Mouse (Mus musculus) kidney, adult 2 months (tissue): ENCODE measurements around the gene Pptc7. TPM values are rescaled to one million over a fixed set of nuclear protein-coding genes. Genes with fewer than 3 reads are reported as not detected.
"Not testable (repeated sequence)": the region's sequence is repeated elsewhere in the genome, so short reads cannot be mapped to it uniquely, and the experiment has no call there.

Source experiments
- DNase-seq: peaks from one replicate; pipeline ENCODE4 v3.0.0; 2021
- H3K27ac ChIP-seq: fragments of 200-500 bp; 2 replicates; pipeline ENCODE4 v1.5.1; 2012; ENCODE audit warnings: low read depth, low read length, control low read depth, inconsistent platforms; ENCODE audit not compliant: insufficient read depth
- H3K27me3 ChIP-seq: fragments of 200-500 bp; replicated peaks from 2 replicates; pipeline ENCODE4 v1.6.1; 2012; ENCODE audit warnings: mild to moderate bottlenecking, moderate library complexity, low read length, inconsistent platforms; ENCODE audit not compliant: control insufficient read depth, insufficient read depth
- H3K36me3 ChIP-seq: fragments of 200-500 bp; 2 replicates; pipeline ENCODE4 v1.6.1; 2012; ENCODE audit warnings: mild to moderate bottlenecking, moderate library complexity, low read length, inconsistent platforms; ENCODE audit not compliant: control insufficient read depth, insufficient read depth
- H3K4me1 ChIP-seq: fragments of 200-500 bp; 2 replicates; pipeline ENCODE4 v1.6.1; 2011; ENCODE audit warnings: low read length; ENCODE audit not compliant: control insufficient read depth, insufficient read depth
- H3K4me3 ChIP-seq: fragments of 200-500 bp; 2 replicates; pipeline ENCODE4 v1.5.1; 2011; ENCODE audit warnings: mild to moderate bottlenecking, low read depth, low read length, control low read depth; ENCODE audit not compliant: insufficient read depth
- CTCF ChIP-seq: fragments of 200-500 bp; conservative IDR thresholded peaks from 2 replicates; pipeline ENCODE4 v1.5.1; 2011; ENCODE audit warnings: low read depth, mild to moderate bottlenecking, control low read depth, low read length, moderate library complexity, mixed read lengths; ENCODE audit not compliant: insufficient read depth, insufficient read length
- POLR2A ChIP-seq: fragments of 200-500 bp; IDR thresholded peaks from one replicate; pipeline ENCODE4 v1.6.1; 2011; ENCODE audit warnings: low read depth, low read length, control low read depth
- WGBS: fragments of 180-500 bp; shearing (Covaris S2); methylation state at CpG from one replicate; pipeline ENCODE4 v1.1.7; 2018; 5-methylcytosine and 5-hydroxymethylcytosine counted together
- polyA plus RNA-seq: library from polyadenylated mRNA; depleted of rRNA; stranded (reverse); fragments of >200 nt; gene quantifications from 2 replicates; pipeline ENCODE4 v1.2.3, GENCODE M21; 2012

Gene Pptc7
- polyA plus RNA-seq, 1 experiment = 28.8 TPM

DNA sequence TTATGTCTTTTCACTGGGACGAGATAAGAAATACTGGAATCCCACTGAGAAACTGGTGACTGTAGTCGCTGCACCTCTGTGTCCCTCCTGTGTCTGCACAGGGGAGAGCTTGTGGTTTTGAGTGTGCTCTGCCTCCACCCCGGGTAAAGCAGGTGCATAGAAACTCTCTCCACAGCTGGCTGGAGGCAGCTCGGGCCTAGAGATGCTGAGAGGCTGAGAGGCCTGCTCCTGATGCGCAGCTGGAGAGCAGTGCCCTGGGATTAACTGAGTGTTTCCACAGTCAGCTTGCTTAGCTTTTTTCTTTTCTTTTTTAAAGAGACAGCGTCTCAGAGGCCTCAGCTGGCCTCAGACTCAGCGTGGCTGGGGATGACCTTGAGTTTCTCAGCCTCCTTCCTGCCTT, 27.5 kb downstream of the Pptc7 start:
- Histone ChIP-seq H3K4me1 (peaks cover 34% of the 10 kb centered on the region), H3K27ac (peak overlapping the region; percentile 2; the same call in 1 of the 2 replicates), H3K36me3 (no peaks in the 10 kb centered on the region)

DNA sequence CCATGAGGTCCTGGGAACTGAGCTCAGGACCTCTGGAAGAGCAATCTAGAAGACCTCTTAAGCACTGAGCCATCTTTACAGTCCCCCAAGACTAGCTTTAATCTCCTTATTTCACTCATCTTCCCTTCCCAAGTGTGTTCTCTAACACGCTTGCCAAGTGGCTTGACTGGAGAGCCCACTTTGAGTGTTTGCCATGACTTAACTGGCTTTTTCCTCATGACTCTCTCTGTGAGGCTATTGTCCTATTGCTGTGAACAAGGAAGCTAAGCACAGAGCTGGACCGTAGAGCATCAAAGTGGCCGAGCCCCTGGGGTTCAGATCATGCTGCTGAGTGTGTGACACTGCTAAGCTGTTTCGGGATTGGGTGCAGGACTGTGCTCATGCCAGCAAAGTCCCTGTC, 28.2 kb downstream of the Pptc7 start:
- Histone ChIP-seq H3K27ac (peak overlapping the region; percentile 21; the same call in 1 of the 2 replicates), H3K4me1 (peaks cover 41% of the 10 kb centered on the region), H3K36me3 (no peaks in the 10 kb centered on the region), H3K4me3 (no peak overlapping the region), H3K27me3 (no peaks in the 10 kb centered on the region)
- DNase-seq = no peak
- TF ChIP-seq POLR2A (no peak), CTCF (no peak)
- 72% methylated on average over 4 of the region's 4 CpGs for WGBS

More for the DNA sequence above, 27.5 kb downstream of the Pptc7 start:
- Histone ChIP-seq H3K4me3 (no peak overlapping the region), H3K27me3 (no peaks in the 10 kb centered on the region)
- TF ChIP-seq POLR2A (no peak), CTCF (no peak)
- no peak for DNase-seq
- 53% methylated on average over 7 of the region's 7 CpGs for WGBS

DNA sequence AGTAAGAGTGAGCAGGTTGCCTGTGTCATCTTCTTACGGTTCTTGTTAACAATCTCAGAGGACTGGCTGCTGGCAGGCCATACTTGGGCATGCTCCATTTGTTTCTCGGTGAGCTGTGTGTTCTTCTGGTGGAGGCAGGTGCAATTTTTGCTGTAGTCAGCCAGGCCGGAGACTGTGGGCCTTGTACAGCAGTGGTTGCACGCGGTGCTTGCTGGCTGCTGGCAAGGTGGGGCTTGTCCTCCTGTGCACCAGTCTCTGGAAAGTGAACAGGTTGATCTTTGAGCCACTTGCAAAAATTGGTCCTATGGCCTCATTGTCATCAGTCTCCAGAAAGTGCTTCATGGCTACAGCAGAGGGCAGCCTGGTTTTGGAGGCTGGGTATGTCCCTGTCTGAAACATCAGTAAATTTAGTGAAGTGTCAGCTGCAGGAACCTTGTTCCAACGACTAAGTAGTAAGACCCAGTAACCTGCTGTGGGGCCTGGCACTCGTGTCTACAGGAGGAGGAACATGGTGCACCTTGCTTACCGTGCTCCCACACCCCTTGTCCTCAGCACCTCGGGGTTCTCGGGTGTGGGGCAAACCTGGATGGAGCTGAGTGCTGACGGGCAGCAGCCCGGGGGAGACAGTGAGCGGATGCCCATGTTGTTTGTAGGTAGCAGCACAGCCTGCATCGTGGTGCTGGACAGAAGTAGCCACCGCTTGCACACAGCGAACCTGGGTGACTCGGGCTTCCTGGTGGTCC, 28.9 kb downstream of the Pptc7 start:
- peaks cover 45% of the 10 kb centered on the region for H3K4me1 ChIP-seq
- H3K4me3 ChIP-seq = no peak overlapping the region
- no peaks in the 10 kb centered on the region for H3K36me3 ChIP-seq
- TF ChIP-seq CTCF = no peak; the same call in 1 of the 2 replicates
- TF ChIP-seq POLR2A = no peak
- peak; percentile 77 for DNase-seq
- 61% methylated on average over 17 of the region's 17 CpGs for WGBS
- H3K27me3 ChIP-seq = no peaks in the 10 kb centered on the region
- peak overlapping the region; percentile 27 for H3K27ac ChIP-seq

DNA sequence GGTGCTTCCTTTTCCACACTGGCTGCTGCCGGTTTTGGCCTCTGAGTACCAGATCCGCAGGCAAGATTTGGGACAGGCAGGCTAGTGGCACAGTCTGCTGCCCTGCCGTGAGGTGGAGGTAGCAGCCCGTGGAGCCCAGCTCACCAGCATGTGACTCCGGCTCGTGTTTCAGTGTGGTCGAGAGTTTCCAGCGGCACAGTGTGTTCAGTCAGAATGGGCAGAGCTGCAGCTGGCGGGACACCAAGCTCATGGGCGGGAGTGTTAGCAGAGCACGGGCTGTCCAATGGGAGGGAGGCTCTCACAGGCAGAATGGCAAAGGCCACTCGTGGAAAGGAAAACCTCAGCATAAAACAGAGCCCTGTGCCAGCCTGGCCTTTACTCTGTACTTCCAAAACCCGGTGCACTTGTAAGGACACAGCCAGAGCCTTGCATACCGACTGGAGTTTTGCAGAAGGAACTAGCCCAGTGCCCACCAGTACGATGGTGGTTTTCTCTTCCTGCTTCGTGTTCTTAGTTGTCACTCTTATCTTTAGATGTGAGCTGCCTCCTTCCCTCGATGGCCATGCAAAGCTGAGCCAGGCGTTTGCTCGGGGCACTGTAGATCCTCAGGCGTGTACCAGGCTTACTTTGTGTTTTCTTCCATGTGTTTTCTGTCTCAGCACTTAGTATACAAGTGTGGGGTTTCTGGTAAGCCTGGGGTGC, 31.0 kb downstream of the Pptc7 start:
- peak; percentile 99 for DNase-seq
- 22% methylated on average over 20 of the region's 20 CpGs for whole genome bisulfite sequencing

DNA sequence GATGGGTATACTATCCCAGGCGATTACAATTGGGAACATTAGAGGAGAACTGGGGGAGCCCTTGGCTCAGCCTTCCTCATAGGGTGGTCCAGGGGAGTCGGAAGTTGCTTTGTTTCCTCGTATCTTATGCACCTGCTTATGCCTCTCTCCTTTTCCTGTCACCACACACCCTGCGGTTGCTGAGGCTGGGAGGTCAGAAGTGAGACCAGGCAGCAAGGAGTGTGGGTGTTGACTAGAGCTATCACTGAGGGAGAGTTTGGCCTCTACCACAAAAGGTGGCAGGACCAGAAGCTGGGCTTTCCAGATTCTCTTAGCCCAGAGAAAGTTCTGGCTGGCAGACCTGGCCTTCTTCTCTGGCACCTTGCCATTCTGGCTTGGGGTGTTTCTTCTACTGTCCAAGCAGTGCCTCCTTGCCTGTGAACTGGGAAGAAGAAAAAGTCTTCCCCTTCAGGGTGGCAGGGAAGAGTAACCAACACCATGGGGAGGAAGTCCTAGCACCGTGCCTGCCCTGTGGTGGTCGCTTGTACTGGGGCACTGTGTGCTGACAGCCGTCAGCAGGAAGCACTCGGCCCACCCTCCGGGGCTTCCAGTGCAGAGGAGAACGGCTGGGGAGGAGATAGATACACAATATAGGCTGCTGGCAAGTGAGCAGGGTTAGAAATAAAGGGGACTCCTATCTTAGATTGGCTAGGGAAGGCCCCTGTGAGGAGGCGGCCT, 33.3 kb downstream of the Pptc7 start:
- H3K4me1 ChIP-seq = peaks cover 40% of the 10 kb centered on the region
- H3K27me3 ChIP-seq = no peaks in the 10 kb centered on the region
- no peak overlapping the region for H3K27ac ChIP-seq
- TF ChIP-seq CTCF (no peak), POLR2A (no peak)
- H3K36me3 ChIP-seq = no peaks in the 10 kb centered on the region
- no peak overlapping the region for H3K4me3 ChIP-seq
- WGBS = 74% methylated on average over 11 of the region's 11 CpGs
- DNase-seq = peak; percentile 75

More for the DNA sequence above, 31.0 kb downstream of the Pptc7 start:
- Histone ChIP-seq H3K27me3 (no peaks in the 10 kb centered on the region), H3K27ac (peak overlapping the region; percentile 88), H3K4me3 (no peak overlapping the region), H3K4me1 (peaks cover 45% of the 10 kb centered on the region), H3K36me3 (no peaks in the 10 kb centered on the region)
- TF ChIP-seq POLR2A (no peak), CTCF (peak; percentile 65)

DNA sequence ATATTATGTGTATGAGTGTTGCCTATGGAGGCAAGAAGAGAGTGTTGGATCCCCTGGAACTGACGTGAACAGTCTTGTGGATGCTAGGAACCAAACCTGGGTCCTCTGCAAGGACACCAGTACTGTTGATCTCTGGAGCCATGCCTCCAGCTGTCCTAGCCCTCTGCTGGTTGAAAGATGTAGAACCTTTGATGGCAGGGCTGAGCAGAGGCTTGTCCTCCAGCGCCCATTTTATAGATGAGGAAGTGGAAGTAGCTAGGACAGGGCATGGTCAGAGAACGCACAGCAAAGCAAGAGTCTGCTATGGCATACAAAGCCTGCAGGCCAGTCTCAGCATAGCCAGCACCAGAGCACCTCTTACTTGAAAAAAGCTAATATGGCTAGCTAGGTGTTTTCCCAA, 33.9 kb downstream of the Pptc7 start:
- TF ChIP-seq CTCF (peak; percentile 59), POLR2A (no peak)
- Histone ChIP-seq H3K4me1 (peaks cover 34% of the 10 kb centered on the region), H3K36me3 (no peaks in the 10 kb centered on the region), H3K4me3 (no peak overlapping the region), H3K27ac (no peak overlapping the region), H3K27me3 (no peaks in the 10 kb centered on the region)
- WGBS = 73% methylated on average over 3 of the region's 3 CpGs
- DNase-seq = peak; percentile 48

DNA sequence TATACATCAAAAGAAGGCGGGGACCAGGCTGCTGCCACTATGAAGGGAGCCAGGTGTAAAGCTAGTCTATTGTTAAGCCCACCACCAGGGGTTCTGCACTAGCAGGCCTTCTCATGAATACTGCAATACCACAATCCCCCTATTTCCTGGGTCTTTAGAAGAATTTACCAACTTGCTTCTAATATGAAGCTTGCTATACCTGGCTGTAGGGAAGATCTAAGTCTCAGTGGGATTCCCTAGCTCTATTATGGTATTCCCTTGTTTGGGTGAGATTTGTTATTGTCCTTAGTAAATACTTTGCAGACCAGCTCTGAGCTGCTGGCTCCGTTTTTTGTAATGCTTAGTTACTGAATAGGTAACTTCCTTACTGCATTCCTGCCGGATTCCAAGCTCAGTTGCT, 34.8 kb downstream of the Pptc7 start:
- H3K27me3 ChIP-seq, H3K4me3 ChIP-seq, H3K36me3 ChIP-seq: not testable (repeated sequence)
- 62% methylated on average over 3 of the region's 3 CpGs for WGBS
- Histone ChIP-seq H3K4me1 (peaks cover 27% of the 10 kb centered on the region), H3K27ac (peak overlapping the region; percentile 85)
- peak; percentile 48 for DNase-seq
